Mouse (Mus musculus) bone marrow macrophage, adult 2 months (primary cell): Measurements from ENCODE around the gene Olfr873.

Source experiments
- CTCF ChIP-seq: IDR thresholded peaks from 2 replicates; pipeline ENCODE4 v1.5.1; 2012; ENCODE audit warnings: low read depth, mild to moderate bottlenecking, low read length, moderate library complexity
- POLR2A ChIP-seq: IDR thresholded peaks from 2 replicates; pipeline ENCODE4 v1.6.1; 2012; ENCODE audit warnings: mild to moderate bottlenecking, low read depth, low read length, borderline replicate concordance

DNA sequence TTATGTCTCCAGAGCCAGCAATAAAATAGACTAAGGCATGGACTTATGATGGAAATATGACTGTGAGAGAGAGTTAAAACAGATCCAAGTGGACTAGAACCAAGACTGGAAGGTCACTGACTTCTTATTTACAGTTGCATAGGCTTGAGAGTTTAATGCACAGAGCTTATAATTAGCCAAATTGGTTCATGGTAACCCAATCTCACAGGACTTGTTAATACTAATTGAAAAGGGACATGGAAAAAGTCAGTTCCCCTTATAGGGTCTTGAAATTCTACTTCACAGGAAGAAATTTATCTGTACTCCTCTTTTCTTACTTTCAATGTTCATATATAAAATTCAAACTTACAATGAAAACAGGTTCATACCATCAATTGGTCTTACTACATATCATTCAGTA is 37.7 kb downstream of the Olfr873 start, which contains the start of gene Olfr18:
- no peak for TF ChIP-seq POLR2A
- TF ChIP-seq CTCF, result no peak
